Comparison of ENCODE assay signal across 24 mouse cellular contexts in the genomic region with DNA sequence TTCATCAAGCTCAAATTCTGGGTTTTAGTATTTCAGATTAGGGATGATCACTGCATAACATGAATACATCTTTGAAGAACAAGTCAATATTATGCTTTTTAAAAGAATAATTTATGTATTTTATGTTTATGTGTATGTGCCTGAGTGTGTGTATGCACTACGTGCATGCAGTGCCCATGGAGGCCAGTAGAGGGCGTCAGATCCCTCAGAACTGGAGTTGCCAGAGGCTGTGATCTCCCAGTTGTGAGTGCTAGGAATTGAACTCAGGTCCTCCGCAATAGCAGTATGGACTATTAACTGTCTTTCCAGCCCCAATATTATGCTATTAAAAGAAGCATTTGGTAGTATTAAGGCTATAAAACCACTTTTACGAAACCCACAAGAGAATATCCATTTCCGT. TPM values are rescaled to one million over a fixed set of nuclear protein-coding genes. Genes with fewer than 3 reads are reported as not detected.
DNase-seq lines count a peak whose midpoint lies in the region; ATAC-seq and TF ChIP-seq lines count a peak whose summit lies in the region.
"Had no signal": no experiment of that assay in that cellular context is flagged by ENCODE, and none has a peak within 500 bp of the region (broad histone marks: within the 10 kb centered on the region; RNA-seq: fewer than 3 reads in every experiment).

No protein-coding gene starts in this region.

- in situ Hi-C loops in Patski (cut with MboI; ENCODE audit: low pct_unique_long_range_greater_than_20kb) = loop anchor here (25.0 kb wide), 1 partner anchor 910 kb away; no protein-coding TSS in a partner anchor

- CTCF ChIA-PET in Patski (lab: Charles Lee) = interaction anchor here (1.5 kb wide), 1 partner anchor 17 kb away, joined by 3 read pairs; no protein-coding TSS in a partner anchor

- H3K36me3 ChIP-seq in kidney, postnatal 0 days (ENCODE audit: insufficient read depth, low read length) = no peaks in the 10 kb centered on the region
- H3K36me3 ChIP-seq in midbrain, embryonic 11.5 days (ENCODE audit: control insufficient read depth, insufficient read depth, low read length) = no peaks in the 10 kb centered on the region
- no peaks in the 10 kb centered on the region for H3K36me3 ChIP-seq in midbrain, embryonic 15.5 days (replicated peaks)
- no peaks in the 10 kb centered on the region for H3K36me3 ChIP-seq in stomach, postnatal 0 days (ENCODE audit: control insufficient read depth, insufficient read depth, low read length)
- H3K36me3 ChIP-seq: forebrain, embryonic 15.5 days; heart, embryonic 10.5 days; hindbrain, embryonic 13.5 days; kidney, embryonic 15.5 days; lung, embryonic 15.5 days; midbrain, embryonic 12.5 days; neural tube, embryonic 15.5 days had no signal

- ATAC-seq in kidney, postnatal 0 days (replicated peaks; ENCODE audit: low FRiP score, low read depth) = no peak
- no peak for ATAC-seq in midbrain, embryonic 11.5 days (ENCODE audit: low FRiP score)
- no peak for ATAC-seq in midbrain, embryonic 15.5 days (replicated peaks)
- ATAC-seq in Patski = no peak
- no peak for ATAC-seq in stomach, postnatal 0 days (ENCODE audit: low FRiP score, low TSS enrichment)
- ATAC-seq: forebrain, embryonic 15.5 days; inflammation-experienced regulatory T-cells, adult 6 months had no signal

- no peak for DNase-seq in kidney, postnatal 0 days (ENCODE audit: low spot score)
- DNase-seq in kidney, adult 11 months = no peak
- DNase-seq in midbrain, embryonic 11.5 days (ENCODE audit: low spot score, missing footprints) = peak; percentile 2
- no peak for DNase-seq in Patski (ENCODE audit: low read depth, low spot score)
- no peak for DNase-seq in stomach, postnatal 0 days (ENCODE audit: low spot score)
- no peak for DNase-seq in adipocyte (ENCODE audit: low spot score)
- DNase-seq: cerebellum, adult 8-10 months; gastrocnemius, postnatal 36 days had no signal

- no peak for TF ChIP-seq EP300 in stomach, postnatal 0 days (optimal IDR thresholded peaks at IDR 0.05)

- no peak overlapping the region for H3K4me3 ChIP-seq in kidney, postnatal 0 days (replicated peaks; ENCODE audit: low read depth, low read length)
- no peak overlapping the region for H3K4me3 ChIP-seq in midbrain, embryonic 11.5 days (ENCODE audit: low read depth, low read length)
- H3K4me3 ChIP-seq in midbrain, embryonic 15.5 days = no peak overlapping the region
- no peak overlapping the region for H3K4me3 ChIP-seq in stomach, postnatal 0 days (ENCODE audit: low read depth, low read length)
- H3K4me3 ChIP-seq: forebrain, embryonic 15.5 days; heart, embryonic 10.5 days; hindbrain, embryonic 13.5 days; kidney, embryonic 15.5 days; lung, embryonic 15.5 days; midbrain, embryonic 12.5 days; neural tube, embryonic 15.5 days had no signal

- H3K27ac ChIP-seq in kidney, postnatal 0 days = no peak overlapping the region
- H3K27ac ChIP-seq in midbrain, embryonic 11.5 days (ENCODE audit: low read depth, low read length) = no peak overlapping the region
- no peak overlapping the region for H3K27ac ChIP-seq in midbrain, embryonic 15.5 days
- no peak overlapping the region for H3K27ac ChIP-seq in stomach, postnatal 0 days (replicated peaks)
- H3K27ac ChIP-seq: forebrain, embryonic 15.5 days; heart, embryonic 10.5 days; hindbrain, embryonic 13.5 days; kidney, embryonic 15.5 days; lung, embryonic 15.5 days; midbrain, embryonic 12.5 days; neural tube, embryonic 15.5 days had no signal

- H3K9ac ChIP-seq in kidney, postnatal 0 days (ENCODE audit: low read depth, low read length) = no peak overlapping the region
- H3K9ac ChIP-seq in midbrain, embryonic 11.5 days (ENCODE audit: low read length) = no peak overlapping the region
- H3K9ac ChIP-seq in midbrain, embryonic 15.5 days = no peak overlapping the region
- no peak overlapping the region for H3K9ac ChIP-seq in stomach, postnatal 0 days (ENCODE audit: low read length)
- H3K9ac ChIP-seq: forebrain, embryonic 15.5 days; hindbrain, embryonic 13.5 days; kidney, embryonic 15.5 days; lung, embryonic 15.5 days; midbrain, embryonic 12.5 days; neural tube, embryonic 15.5 days had no signal

- H3K27me3 ChIP-seq in kidney, postnatal 0 days (ENCODE audit: insufficient read depth, low read length) = no peaks in the 10 kb centered on the region; the same call in 1 of the 2 replicates
- H3K27me3 ChIP-seq in midbrain, embryonic 11.5 days (ENCODE audit: control insufficient read depth, insufficient read depth, low read length) = peaks cover 3% of the 10 kb centered on the region; the same call in 1 of the 2 replicates
- peaks cover 11% of the 10 kb centered on the region for H3K27me3 ChIP-seq in midbrain, embryonic 15.5 days (replicated peaks)
- peaks cover 5% of the 10 kb centered on the region for H3K27me3 ChIP-seq in Patski
- no peaks in the 10 kb centered on the region for H3K27me3 ChIP-seq in stomach, postnatal 0 days (ENCODE audit: control insufficient read depth, insufficient read depth, low read length)

- no peaks in the 10 kb centered on the region for H3K9me3 ChIP-seq in kidney, postnatal 0 days (replicated peaks; ENCODE audit: low read length)
- H3K9me3 ChIP-seq in midbrain, embryonic 11.5 days (ENCODE audit: control insufficient read depth, low read length) = no peaks in the 10 kb centered on the region
- no peaks in the 10 kb centered on the region for H3K9me3 ChIP-seq in midbrain, embryonic 15.5 days
- no peaks in the 10 kb centered on the region for H3K9me3 ChIP-seq in stomach, postnatal 0 days (ENCODE audit: control insufficient read depth, low read length)
- H3K9me3 ChIP-seq: forebrain, embryonic 15.5 days; heart, embryonic 10.5 days; hindbrain, embryonic 13.5 days; kidney, embryonic 15.5 days; lung, embryonic 15.5 days; midbrain, embryonic 12.5 days; neural tube, embryonic 15.5 days had no signal

- TF ChIP-seq CTCF in kidney, postnatal 0 days (IDR thresholded peaks at IDR 0.05; ENCODE audit: low read depth) = peak; percentile 9; the same call in 1 of the 2 replicates
- TF ChIP-seq CTCF in Patski (IDR thresholded peaks at IDR 0.05) = peak; percentile 42
- peak; percentile 18; the same call in 1 of the 2 replicates for TF ChIP-seq CTCF in stomach, postnatal 0 days (IDR thresholded peaks at IDR 0.05; ENCODE audit: low read depth)

- no peaks in the 10 kb centered on the region for H3K4me1 ChIP-seq in kidney, postnatal 0 days (replicated peaks; ENCODE audit: insufficient read depth, low read length)
- H3K4me1 ChIP-seq in midbrain, embryonic 11.5 days (ENCODE audit: control insufficient read depth, insufficient read depth, low read length) = no peaks in the 10 kb centered on the region
- H3K4me1 ChIP-seq in midbrain, embryonic 15.5 days = no peaks in the 10 kb centered on the region
- H3K4me1 ChIP-seq in stomach, postnatal 0 days (replicated peaks; ENCODE audit: control insufficient read depth, insufficient read depth) = no peaks in the 10 kb centered on the region
- H3K4me1 ChIP-seq: forebrain, embryonic 15.5 days; hindbrain, embryonic 13.5 days; lung, embryonic 15.5 days; midbrain, embryonic 12.5 days; neural tube, embryonic 15.5 days had no signal

- POLR2A ChIA-PET in Patski (lab: Charles Lee) = no interaction called here

- no peak overlapping the region for H3K4me2 ChIP-seq in kidney, postnatal 0 days (ENCODE audit: low read length)
- H3K4me2 ChIP-seq in midbrain, embryonic 11.5 days = no peak overlapping the region
- H3K4me2 ChIP-seq in midbrain, embryonic 15.5 days = no peak overlapping the region
- no peak overlapping the region for H3K4me2 ChIP-seq in stomach, postnatal 0 days (replicated peaks; ENCODE audit: low read depth)
- H3K4me2 ChIP-seq: forebrain, embryonic 15.5 days; hindbrain, embryonic 13.5 days; kidney, embryonic 15.5 days; lung, embryonic 15.5 days; midbrain, embryonic 12.5 days; neural tube, embryonic 15.5 days had no signal

- WGBS in kidney, postnatal 0 days = 89% methylated on average over 5 of the region's 5 CpGs
- 88% methylated on average over 5 of the region's 5 CpGs for WGBS in midbrain, embryonic 11.5 days
- 88% methylated on average over 5 of the region's 5 CpGs for WGBS in midbrain, embryonic 15.5 days
- WGBS in stomach, postnatal 0 days = 89% methylated on average over 5 of the region's 5 CpGs

RNA-seq across cellular contexts. Expression of gene Urad, which starts 5.4 kb away (rescaled TPM):
- not detected in 2 replicates for polyA plus RNA-seq in kidney, postnatal 0 days (2015; fragmentation: Nextera tagmentation; extraction: Ambion mirVana)
- polyA plus RNA-seq in midbrain, embryonic 11.5 days (2014; fragmentation: Nextera tagmentation; extraction: Ambion mirVana) = not detected in 2 replicates
- not detected in 2 replicates for polyA plus RNA-seq in midbrain, embryonic 15.5 days (2015; fragmentation: Nextera tagmentation; extraction: Ambion mirVana)
- polyA plus RNA-seq in Patski (2021) = not detected
- polyA plus RNA-seq in stomach, postnatal 0 days (2015; fragmentation: Nextera tagmentation; extraction: Ambion mirVana) = not detected in 2 replicates
- polyA plus RNA-seq: C2C12; cortical plate, adult 2 months; embryonic facial prominence, embryonic 11.5 days; forebrain, embryonic 15.5 days; heart, embryonic 10.5 days; heart, postnatal 0 days; hindbrain, embryonic 13.5 days; inflammation-experienced regulatory T-cells, adult 6 months; kidney, embryonic 15.5 days; limb, embryonic 14.5 days; lung, embryonic 15.5 days; midbrain, embryonic 12.5 days; neural tube, embryonic 15.5 days; spleen, adult 2 months; stomach, embryonic 14.5 days had no signal

RNA-seq across cellular contexts. Expression of gene Cdx2, which starts 20.6 kb away (rescaled TPM):
- polyA plus RNA-seq in kidney, postnatal 0 days (2015; fragmentation: Nextera tagmentation; extraction: Ambion mirVana) = not detected in 2 replicates
- not detected in 2 replicates for polyA plus RNA-seq in midbrain, embryonic 11.5 days (2014; fragmentation: Nextera tagmentation; extraction: Ambion mirVana)
- polyA plus RNA-seq in midbrain, embryonic 15.5 days (2015; fragmentation: Nextera tagmentation; extraction: Ambion mirVana) = not detected in 2 replicates
- 0.13 TPM for polyA plus RNA-seq in Patski (2021)
- 0.05 and 0.06 TPM in 2 replicates for polyA plus RNA-seq in stomach, postnatal 0 days (2015; fragmentation: Nextera tagmentation; extraction: Ambion mirVana)
- polyA plus RNA-seq: C2C12; cortical plate, adult 2 months; embryonic facial prominence, embryonic 11.5 days; forebrain, embryonic 15.5 days; heart, embryonic 10.5 days; heart, postnatal 0 days; hindbrain, embryonic 13.5 days; inflammation-experienced regulatory T-cells, adult 6 months; kidney, embryonic 15.5 days; lung, embryonic 15.5 days; midbrain, embryonic 12.5 days; neural tube, embryonic 15.5 days; spleen, adult 2 months had no signal

RNA-seq across cellular contexts. Expression of gene Pdx1, which starts 57.9 kb away (rescaled TPM):
- polyA plus RNA-seq in kidney, postnatal 0 days (2015; fragmentation: Nextera tagmentation; extraction: Ambion mirVana) = not detected in 2 replicates
- not detected in 2 replicates for polyA plus RNA-seq in midbrain, embryonic 11.5 days (2014; fragmentation: Nextera tagmentation; extraction: Ambion mirVana)
- polyA plus RNA-seq in midbrain, embryonic 15.5 days (2015; fragmentation: Nextera tagmentation; extraction: Ambion mirVana) = not detected in 2 replicates
- polyA plus RNA-seq in Patski (2021) = not detected
- polyA plus RNA-seq in stomach, postnatal 0 days (2015; fragmentation: Nextera tagmentation; extraction: Ambion mirVana) = 3.0 and 3.6 TPM in 2 replicates
- polyA plus RNA-seq: C2C12; cortical plate, adult 2 months; embryonic facial prominence, embryonic 11.5 days; forebrain, embryonic 15.5 days; heart, postnatal 0 days; hindbrain, embryonic 13.5 days; inflammation-experienced regulatory T-cells, adult 6 months; kidney, embryonic 15.5 days; limb, embryonic 14.5 days; lung, embryonic 15.5 days; midbrain, embryonic 12.5 days; neural tube, embryonic 15.5 days; spleen, adult 2 months had no signal
